Mouse (Mus musculus) adrenal gland, postnatal 25 days (tissue): ENCODE data around the gene Ap3d1. TPM values are rescaled to one million over a fixed set of nuclear protein-coding genes. Genes with fewer than 3 reads are reported as not detected.

Source experiments
- DNase-seq: peaks from one replicate; pipeline ENCODE4 v3.0.0; 2021; ENCODE audit warnings: mixed read lengths
- total RNA-seq: library from RNA; stranded (reverse); gene quantifications from 2 replicates; pipeline ENCODE4 v1.2.3, GENCODE M21; 2021

The Ap3d1 gene
- total RNA-seq, 1 experiment from 2014 or later = 94.4 TPM

GRCm38 (mm10) chr10:80757717-80758116, 15.7 kb upstream of the Ap3d1 start:
- peak; percentile 81 for DNase-seq

- DNase-seq = no peak
Observed at GRCm38 (mm10) chr10:80756967-80757366, 14.9 kb upstream of the Ap3d1 start.

GRCm38 (mm10) chr10:80756509-80756908, 14.4 kb upstream of the Ap3d1 start:
- no peak for DNase-seq

GRCm38 (mm10) chr10:80756099-80756498, 14.0 kb upstream of the Ap3d1 start:
- no peak for DNase-seq

- DNase-seq = no peak
Observed at GRCm38 (mm10) chr10:80755291-80756015, 13.4 kb upstream of the Ap3d1 start.

- DNase-seq = peak; percentile 99
Observed at GRCm38 (mm10) chr10:80754594-80755290, 12.7 kb upstream of the Ap3d1 start, which contains the start of gene Dot1l. Gene Dot1l, plus strand, starts transcription at chr10:80755206.

GRCm38 (mm10) chr10:80752079-80752625, 10.1 kb upstream of the Ap3d1 start:
- peak; percentile 82 for DNase-seq

- DNase-seq = peak; percentile 55
Observed at GRCm38 (mm10) chr10:80751188-80751832, 9.2 kb upstream of the Ap3d1 start.

- peak; percentile 52 for DNase-seq
Observed at GRCm38 (mm10) chr10:80748609-80749008, 6.5 kb upstream of the Ap3d1 start.

- peak; percentile 83 for DNase-seq
Observed at GRCm38 (mm10) chr10:80747410-80747809, 5.3 kb upstream of the Ap3d1 start.

- DNase-seq = peak; percentile 60
Observed at GRCm38 (mm10) chr10:80744262-80744661, 2.2 kb upstream of the Ap3d1 start.

- DNase-seq = peak; percentile 24
Observed at GRCm38 (mm10) chr10:80741634-80742179, 357 bp downstream of the Ap3d1 start.

- peak; percentile 29 for DNase-seq
Observed at GRCm38 (mm10) chr10:80741146-80741545, 918 bp downstream of the Ap3d1 start.

- DNase-seq = no peak
Observed at GRCm38 (mm10) chr10:80738657-80739056, 3.4 kb downstream of the Ap3d1 start.

- no peak for DNase-seq
Observed at GRCm38 (mm10) chr10:80736731-80737130, 5.3 kb downstream of the Ap3d1 start.

- no peak for DNase-seq
Observed at GRCm38 (mm10) chr10:80732611-80733101, 9.4 kb downstream of the Ap3d1 start.

GRCm38 (mm10) chr10:80727369-80728127, 14.5 kb downstream of the Ap3d1 start:
- DNase-seq = no peak

GRCm38 (mm10) chr10:80717281-80717680, 24.8 kb downstream of the Ap3d1 start:
- peak; percentile 62 for DNase-seq

- DNase-seq = no peak
Observed at GRCm38 (mm10) chr10:80710834-80711233, 31.2 kb downstream of the Ap3d1 start.

- no peak for DNase-seq
Observed at GRCm38 (mm10) chr10:80705479-80705878, 36.6 kb downstream of the Ap3d1 start.

GRCm38 (mm10) chr10:80705033-80705432, 37.0 kb downstream of the Ap3d1 start:
- no peak for DNase-seq
